Mouse (Mus musculus): ENCODE measurements around the gene Pusl1. TPM values are rescaled to one million over a fixed set of nuclear protein-coding genes. Genes with fewer than 3 reads are reported as not detected.
A peak's percentile ranks its signal among the peaks of the same experiment; 100 is the strongest.

Pusl1 gene
- polyA plus RNA-seq, 1 experiment from 2014 or later, result 12.4 TPM

DNA sequence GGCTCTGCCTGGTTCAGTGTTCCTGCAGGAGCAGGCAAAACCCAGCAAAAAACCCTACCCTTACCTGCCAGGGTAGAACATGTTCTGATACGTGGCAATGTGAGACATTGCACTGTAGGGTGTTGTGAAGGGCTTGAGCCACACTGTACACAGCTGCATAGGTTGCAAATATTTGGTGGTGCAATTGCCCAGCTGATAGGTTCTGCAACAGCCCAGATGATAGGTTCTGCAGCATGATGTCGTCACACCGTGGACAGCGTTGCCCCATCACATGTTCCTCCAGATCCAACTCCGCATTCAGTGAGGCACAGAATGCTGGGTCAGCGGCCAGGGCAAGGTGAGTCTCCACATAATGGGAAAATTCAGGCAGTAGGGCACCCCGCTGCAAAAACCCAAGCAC is 29.8 kb downstream of the Pusl1 start:
- H3K36me3 ChIP-seq (ENCODE audit: inconsistent target), result peaks cover 15% of the 10 kb centered on the region

DNA sequence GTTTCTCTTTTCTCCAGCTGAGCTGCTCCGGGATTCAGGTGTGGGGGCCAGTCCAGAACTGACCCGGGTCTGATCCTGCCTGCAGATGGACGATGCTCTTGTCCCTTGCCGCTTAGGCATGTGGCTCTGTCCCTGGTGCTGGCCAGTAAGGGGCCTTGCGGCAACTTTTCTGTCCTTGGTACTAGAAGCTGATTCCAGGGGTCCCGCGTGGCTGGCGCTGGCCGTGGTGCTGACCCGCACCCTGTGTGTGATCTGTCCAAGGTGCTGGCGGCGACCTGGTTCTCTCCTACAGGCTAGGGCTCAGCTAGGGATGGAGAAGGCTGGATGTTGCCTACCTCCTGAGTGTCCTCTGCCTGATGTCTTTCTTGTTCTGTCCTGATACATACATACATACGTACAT is 32.3 kb downstream of the Pusl1 start:
- Histone ChIP-seq H3K79me2 (ENCODE audit: inconsistent target) (no peaks in the 10 kb centered on the region), H3K27ac (no peak overlapping the region), H3K4me3 (ENCODE audit: inconsistent target) (no peak overlapping the region), H3K36me3 (ENCODE audit: inconsistent target) (peaks cover 9% of the 10 kb centered on the region; the same call in 1 of the 2 replicates)
- 71% methylated on average over 11 of the region's 13 CpGs for WGBS (ENCODE audit: missing documents)

More for the DNA sequence above, 29.8 kb downstream of the Pusl1 start:
- Histone ChIP-seq H3K79me2 (ENCODE audit: inconsistent target) (no peaks in the 10 kb centered on the region), H3K27ac (no peak overlapping the region), H3K4me3 (ENCODE audit: inconsistent target) (no peak overlapping the region)
- 71% methylated on average over 7 of the region's 7 CpGs for WGBS (ENCODE audit: missing documents)

DNA sequence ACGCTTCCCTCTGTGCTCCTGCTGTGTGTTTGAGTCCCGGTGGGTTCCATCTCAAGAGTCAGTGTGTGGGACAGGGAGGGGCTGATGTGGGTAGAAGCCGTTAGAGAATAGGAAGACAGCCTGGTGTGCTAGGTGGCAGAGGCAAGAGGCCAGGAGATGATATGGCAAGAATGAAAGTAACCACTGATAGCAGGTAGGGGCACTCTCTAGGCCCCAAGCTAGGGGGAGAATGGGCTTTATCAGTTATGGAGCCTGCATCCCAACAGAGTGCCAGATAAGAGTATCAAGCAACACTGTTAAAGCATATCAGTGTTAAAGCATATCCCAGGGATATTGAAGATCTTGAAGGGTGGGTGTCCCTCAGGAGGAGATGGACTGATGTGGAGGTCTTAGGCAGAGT is 34.7 kb downstream of the Pusl1 start:
- WGBS (ENCODE audit: missing documents), result 90% methylated on average over 3 of the region's 3 CpGs
- Histone ChIP-seq H3K79me2 (ENCODE audit: inconsistent target) (peaks cover 6% of the 10 kb centered on the region; the same call in 1 of the 2 replicates), H3K36me3 (ENCODE audit: inconsistent target) (peaks cover 9% of the 10 kb centered on the region; the same call in 1 of the 2 replicates), H3K27ac (no peak overlapping the region), H3K4me3 (ENCODE audit: inconsistent target) (no peak overlapping the region)

DNA sequence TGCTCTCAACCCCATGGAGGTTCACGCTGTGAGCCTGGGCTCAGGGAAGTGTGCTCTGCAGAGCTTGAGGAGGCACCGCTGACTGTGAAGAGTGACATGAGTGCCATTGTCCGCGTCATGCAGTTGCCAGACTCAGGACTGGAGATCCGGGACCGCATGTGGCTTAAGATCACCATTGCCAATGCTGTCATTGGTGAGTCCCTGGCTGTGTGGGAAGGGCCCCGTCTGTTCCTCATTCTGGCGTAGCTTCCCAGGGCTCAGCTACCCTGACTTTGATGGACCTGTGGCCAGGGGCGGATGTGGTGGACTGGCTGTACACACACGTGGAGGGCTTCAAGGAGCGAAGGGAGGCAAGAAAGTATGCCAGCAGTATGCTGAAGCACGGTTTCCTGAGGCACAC is 35.5 kb downstream of the Pusl1 start:
- 75% methylated on average over 11 of the region's 12 CpGs for WGBS (ENCODE audit: missing documents)
- no peak overlapping the region for H3K27ac ChIP-seq
- peaks cover 15% of the 10 kb centered on the region for H3K79me2 ChIP-seq (ENCODE audit: inconsistent target)
- no peak overlapping the region for H3K4me3 ChIP-seq (ENCODE audit: inconsistent target)
- peaks cover 9% of the 10 kb centered on the region; the same call in 1 of the 2 replicates for H3K36me3 ChIP-seq (ENCODE audit: inconsistent target)

DNA sequence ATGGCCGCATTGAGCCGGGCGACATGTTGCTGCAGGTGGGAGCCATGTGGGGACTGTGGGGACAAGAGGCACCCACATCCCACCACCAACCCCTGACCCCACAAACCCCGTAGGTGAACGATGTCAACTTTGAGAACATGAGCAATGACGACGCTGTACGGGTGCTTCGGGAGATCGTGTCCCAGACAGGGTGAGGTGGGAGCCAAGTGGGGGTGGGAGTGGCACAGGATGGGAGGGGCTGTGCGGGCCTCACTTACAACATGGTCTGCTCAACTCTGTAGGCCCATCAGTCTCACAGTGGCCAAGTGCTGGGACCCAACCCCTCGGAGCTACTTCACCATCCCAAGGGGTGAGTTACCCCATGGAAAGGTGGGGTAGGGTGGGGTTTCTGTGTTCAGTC is 36.6 kb downstream of the Pusl1 start:
- Histone ChIP-seq H3K79me2 (ENCODE audit: inconsistent target) (peaks cover 25% of the 10 kb centered on the region), H3K36me3 (ENCODE audit: inconsistent target) (peaks cover 9% of the 10 kb centered on the region; the same call in 1 of the 2 replicates), H3K27ac (no peak overlapping the region), H3K4me3 (ENCODE audit: inconsistent target) (no peak overlapping the region)
- WGBS (ENCODE audit: missing documents), result 93% methylated on average over 12 of the region's 12 CpGs

DNA sequence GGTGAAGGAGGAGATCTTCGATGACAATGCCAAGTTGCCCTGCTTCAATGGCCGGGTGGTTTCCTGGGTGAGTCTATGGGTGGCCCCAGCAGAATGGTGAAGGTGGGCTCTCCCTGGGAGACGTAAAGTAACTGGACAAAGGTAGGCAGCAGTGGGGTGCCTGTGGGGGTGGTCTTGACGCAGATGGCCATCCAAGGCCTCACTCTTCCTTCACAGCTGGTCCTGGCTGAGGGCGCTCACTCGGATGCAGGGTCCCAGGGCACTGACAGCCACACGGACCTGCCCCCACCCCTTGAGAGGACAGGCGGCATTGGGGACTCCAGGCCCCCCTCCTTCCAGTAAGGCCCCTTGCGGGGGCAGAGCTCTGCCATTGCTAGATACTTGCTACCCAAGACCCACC is 38.2 kb downstream of the Pusl1 start:
- peaks cover 9% of the 10 kb centered on the region; the same call in 1 of the 2 replicates for H3K36me3 ChIP-seq (ENCODE audit: inconsistent target)
- H3K27ac ChIP-seq, result no peak overlapping the region
- 93% methylated on average over 9 of the region's 9 CpGs for WGBS (ENCODE audit: missing documents)
- no peak overlapping the region for H3K4me3 ChIP-seq (ENCODE audit: inconsistent target)
- peaks cover 41% of the 10 kb centered on the region for H3K79me2 ChIP-seq (ENCODE audit: inconsistent target)

DNA sequence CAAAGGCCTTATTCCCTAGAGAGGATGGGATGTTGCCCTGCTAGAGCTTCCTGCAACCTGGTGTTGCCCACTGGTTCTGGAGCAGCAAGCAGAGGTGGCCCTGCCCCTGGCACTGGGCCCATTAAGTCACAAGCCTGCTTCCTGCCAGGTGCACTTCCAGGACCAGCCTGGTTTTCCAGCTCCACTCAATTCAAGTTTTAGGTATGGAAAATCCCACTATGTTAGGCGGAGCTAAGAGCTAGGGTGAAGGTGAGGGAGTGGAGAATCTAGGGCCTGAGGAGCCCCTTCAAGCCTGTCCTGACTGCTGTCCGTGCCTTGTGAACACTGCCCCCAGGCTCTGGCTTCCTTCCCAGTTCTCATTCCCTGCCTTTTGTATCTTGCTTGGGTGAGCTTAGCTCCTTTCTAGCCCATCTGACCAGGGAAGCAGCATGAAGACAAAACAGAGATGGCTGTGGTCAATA is 39.6 kb downstream of the Pusl1 start:
- H3K36me3 ChIP-seq (ENCODE audit: inconsistent target), result peaks cover 9% of the 10 kb centered on the region; the same call in 1 of the 2 replicates
- 95% methylated on average over 2 of the region's 2 CpGs for WGBS (ENCODE audit: missing documents)
- H3K4me3 ChIP-seq (ENCODE audit: inconsistent target), result no peak overlapping the region
- no peak overlapping the region for H3K27ac ChIP-seq
- peaks cover 47% of the 10 kb centered on the region for H3K79me2 ChIP-seq (ENCODE audit: inconsistent target)

DNA sequence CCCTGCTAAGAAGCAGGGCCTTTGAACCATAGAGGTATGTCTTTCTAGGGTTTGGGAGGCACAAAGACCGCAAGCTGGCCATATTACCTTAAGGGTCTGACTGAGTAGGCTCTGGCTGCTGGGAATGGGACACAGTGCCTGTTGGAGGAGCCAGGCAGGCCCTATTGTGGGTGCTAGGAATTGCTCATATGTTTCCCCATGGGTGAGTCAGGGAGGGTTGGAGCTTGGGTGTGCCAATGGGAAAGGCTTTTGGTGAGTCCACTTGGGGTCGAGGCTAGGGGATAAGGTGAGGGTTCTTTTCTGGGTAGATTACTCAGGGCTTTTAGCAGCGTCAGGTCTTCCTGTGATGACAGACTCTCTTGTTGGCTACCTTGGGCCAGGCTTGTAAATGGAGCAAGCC is 40.2 kb downstream of the Pusl1 start:
- peaks cover 47% of the 10 kb centered on the region for H3K79me2 ChIP-seq (ENCODE audit: inconsistent target)
- 83% methylated on average over 3 of the region's 3 CpGs for WGBS (ENCODE audit: missing documents)
- H3K27ac ChIP-seq, result no peak overlapping the region
- H3K4me3 ChIP-seq (ENCODE audit: inconsistent target), result no peak overlapping the region
- peaks cover 9% of the 10 kb centered on the region; the same call in 1 of the 2 replicates for H3K36me3 ChIP-seq (ENCODE audit: inconsistent target)

DNA sequence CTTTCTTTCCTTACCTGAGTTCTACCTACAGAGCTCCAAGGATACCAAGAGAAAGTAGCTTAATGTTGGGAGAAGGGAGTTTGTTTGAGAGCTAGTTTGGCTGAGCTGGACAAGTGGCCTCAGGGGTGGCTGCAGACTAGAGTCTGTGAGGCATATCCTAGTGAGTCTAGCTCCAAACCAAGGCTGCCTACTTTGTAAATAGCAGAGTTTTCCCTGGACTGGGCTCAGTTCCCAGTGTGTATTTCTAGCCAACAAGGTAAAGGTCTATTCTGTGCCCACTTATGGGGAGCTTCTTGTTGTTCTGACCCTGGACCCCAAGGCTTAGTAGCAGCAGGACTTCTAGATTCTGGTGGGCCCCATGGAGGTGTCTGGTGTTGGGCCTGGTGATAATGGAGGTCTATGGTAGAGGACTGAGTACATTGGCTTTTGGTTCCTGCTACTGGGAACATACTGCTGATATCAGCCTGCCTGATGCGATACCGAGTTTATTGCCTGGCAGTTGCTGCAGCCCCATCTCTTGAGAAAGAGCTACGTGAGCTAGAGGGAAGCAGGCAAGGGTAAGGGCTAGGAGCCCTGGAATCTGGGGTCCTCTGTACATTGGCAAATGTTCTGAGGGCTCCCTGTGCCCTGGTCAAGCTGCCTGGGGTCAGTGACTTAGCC is 41.7 kb downstream of the Pusl1 start:
- no peak overlapping the region for H3K4me3 ChIP-seq (ENCODE audit: inconsistent target)
- 97% methylated on average over 3 of the region's 3 CpGs for WGBS (ENCODE audit: missing documents)
- no peaks in the 10 kb centered on the region; the same call in 1 of the 2 replicates for H3K36me3 ChIP-seq (ENCODE audit: inconsistent target)
- H3K27ac ChIP-seq, result no peak overlapping the region
- H3K79me2 ChIP-seq (ENCODE audit: inconsistent target), result peaks cover 47% of the 10 kb centered on the region

DNA sequence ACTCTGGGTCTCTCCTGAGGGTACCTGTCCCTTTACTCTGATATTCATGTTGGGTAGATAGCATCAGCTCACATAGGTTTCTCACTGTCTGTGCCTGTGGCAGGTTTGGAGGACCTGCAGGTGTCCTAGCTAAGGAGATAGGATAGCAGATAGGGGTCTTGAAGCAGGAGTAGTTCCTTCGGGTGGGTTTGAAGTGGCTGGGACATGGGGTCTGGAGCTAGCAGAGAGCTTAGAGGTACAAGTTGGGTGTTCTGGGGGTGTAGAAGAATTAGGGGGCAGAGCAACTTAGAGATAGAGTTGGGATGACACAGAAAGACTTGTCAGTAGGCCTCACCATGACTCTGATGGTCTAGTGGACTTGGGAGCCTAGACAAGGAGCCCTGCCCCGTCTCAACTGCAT is 42.2 kb downstream of the Pusl1 start:
- 95% methylated on average over 2 of the region's 2 CpGs for WGBS (ENCODE audit: missing documents)
- peaks cover 47% of the 10 kb centered on the region for H3K79me2 ChIP-seq (ENCODE audit: inconsistent target)
- H3K4me3 ChIP-seq (ENCODE audit: inconsistent target), result no peak overlapping the region
- H3K27ac ChIP-seq, result no peak overlapping the region
- H3K36me3 ChIP-seq (ENCODE audit: inconsistent target), result no peaks in the 10 kb centered on the region

DNA sequence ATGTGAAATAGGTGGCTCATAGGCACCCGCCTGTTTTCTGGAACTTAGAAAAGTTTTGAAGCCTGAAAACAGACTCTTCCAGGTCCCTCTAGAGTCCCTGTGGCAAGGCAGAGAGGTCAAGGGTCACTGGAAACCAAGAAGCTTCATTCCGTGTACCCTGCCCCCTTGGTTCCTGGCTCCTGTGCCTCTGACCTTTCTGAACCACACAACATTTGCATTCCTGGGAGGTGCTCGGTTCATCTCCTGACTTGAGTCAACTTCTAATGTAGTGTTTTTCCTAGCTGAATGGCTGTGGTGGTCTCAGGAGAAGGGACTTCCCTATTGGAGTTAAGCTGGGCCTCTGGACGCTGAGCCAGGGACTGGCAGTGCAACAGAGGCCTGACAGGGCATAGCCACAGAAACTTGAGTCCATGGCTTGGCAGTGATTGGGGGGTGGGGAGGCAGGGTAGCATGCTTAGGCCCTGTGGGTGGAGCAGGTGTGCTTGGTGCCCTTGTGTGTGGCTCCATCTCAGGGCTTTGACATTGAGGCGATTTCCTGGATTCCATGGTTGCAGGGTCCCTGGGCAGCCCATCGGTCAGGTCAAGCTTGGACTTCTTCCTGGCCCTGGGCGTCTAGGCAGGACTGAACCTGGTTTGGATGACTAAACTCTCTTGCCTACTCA is 43.0 kb downstream of the Pusl1 start:
- peak overlapping the region; percentile 42 for H3K4me3 ChIP-seq (ENCODE audit: inconsistent target)
- H3K79me2 ChIP-seq (ENCODE audit: inconsistent target), result peaks cover 47% of the 10 kb centered on the region
- WGBS (ENCODE audit: missing documents), result 87% methylated on average over 7 of the region's 7 CpGs
- no peak overlapping the region for H3K27ac ChIP-seq
- no peaks in the 10 kb centered on the region for H3K36me3 ChIP-seq (ENCODE audit: inconsistent target)

DNA sequence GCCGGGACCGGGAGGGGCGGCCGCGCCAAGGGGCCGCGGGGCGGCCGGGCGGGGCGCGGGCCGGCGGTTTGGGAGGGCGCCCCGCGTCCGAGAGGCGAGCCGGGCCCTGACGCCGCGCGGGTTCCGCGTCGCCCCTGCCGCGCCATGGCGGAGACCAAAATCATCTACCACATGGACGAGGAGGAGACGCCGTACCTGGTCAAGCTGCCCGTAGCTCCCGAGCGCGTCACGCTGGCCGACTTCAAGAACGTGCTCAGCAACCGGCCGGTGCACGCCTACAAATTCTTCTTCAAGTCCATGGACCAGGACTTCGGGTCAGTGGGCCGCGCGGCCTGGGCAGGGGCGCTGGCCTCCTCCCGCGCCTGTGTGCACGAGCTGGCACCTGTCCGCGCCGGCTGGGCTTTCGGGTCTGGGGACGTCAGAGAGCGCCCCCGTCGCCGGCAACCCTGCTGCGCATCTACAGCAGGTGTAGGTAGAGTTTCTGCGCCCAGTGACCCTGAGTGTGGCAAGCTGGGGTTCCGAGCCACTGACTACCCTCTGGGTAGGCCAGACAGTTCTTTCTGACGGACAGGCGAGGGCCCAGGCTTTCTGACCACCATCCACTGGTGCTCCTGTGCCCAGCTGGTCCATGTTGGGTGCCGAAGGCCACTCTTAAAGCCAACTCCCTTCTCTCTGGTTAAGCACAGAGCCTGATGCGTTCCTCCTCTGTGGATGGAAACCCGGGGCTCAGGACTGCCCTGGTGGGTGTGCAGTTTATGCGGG is 43.8 kb downstream of the Pusl1 start:
- 2% methylated on average over 63 of the region's 69 CpGs for WGBS (ENCODE audit: missing documents)
- no peak overlapping the region for H3K27ac ChIP-seq
- H3K4me3 ChIP-seq (ENCODE audit: inconsistent target), result peak overlapping the region; percentile 42
- H3K36me3 ChIP-seq (ENCODE audit: inconsistent target), result no peaks in the 10 kb centered on the region
- H3K79me2 ChIP-seq (ENCODE audit: inconsistent target), result peaks cover 47% of the 10 kb centered on the region

DNA sequence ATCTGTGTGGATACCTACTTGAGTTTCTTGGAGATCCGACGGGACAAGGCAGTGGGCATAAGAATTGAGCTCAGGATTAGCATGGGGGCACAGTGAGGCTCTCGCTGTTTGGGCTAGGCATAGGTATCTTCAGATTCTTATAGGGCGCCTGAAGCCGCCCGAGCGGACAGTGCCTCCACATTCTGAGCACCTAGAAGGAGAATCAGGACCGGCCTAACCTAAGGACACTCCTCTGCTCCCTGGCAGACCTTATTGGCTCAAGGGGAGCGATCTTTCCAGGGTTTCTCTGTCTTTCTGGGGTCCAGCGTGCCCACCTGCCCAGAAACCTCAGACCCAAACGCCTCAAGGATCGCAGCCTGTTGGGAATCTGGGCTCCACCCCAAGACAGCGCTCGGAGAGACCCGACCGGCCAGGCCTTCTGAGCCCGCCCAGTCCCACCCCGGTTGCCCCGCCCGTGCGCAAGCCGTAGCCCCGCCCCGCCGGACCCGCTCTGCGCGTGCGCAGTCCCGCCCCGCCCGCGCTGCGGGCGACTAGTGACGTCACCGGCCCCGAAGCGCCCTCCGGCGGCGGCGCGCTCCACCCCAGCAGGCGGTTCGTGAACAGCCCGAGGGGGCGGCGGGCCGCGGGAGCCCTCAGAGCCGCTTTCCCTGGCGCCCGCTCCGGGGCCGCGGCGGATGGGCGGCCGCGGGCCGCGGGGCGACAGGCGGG is 44.6 kb downstream of the Pusl1 start, which contains the start of gene Dvl1:
TSS of gene Dvl1 (plus strand) at position 532 of the 708 bp plus-strand sequence.
- Histone ChIP-seq H3K79me2 (ENCODE audit: inconsistent target) (peaks cover 42% of the 10 kb centered on the region), H3K36me3 (ENCODE audit: inconsistent target) (no peaks in the 10 kb centered on the region), H3K4me3 (ENCODE audit: inconsistent target) (peak within 1 kb of the TSS; percentile 49), H3K27ac (peak within 1 kb of the TSS; percentile 34)
- 5% methylated on average over 47 of the region's 65 CpGs for WGBS (ENCODE audit: missing documents)

DNA sequence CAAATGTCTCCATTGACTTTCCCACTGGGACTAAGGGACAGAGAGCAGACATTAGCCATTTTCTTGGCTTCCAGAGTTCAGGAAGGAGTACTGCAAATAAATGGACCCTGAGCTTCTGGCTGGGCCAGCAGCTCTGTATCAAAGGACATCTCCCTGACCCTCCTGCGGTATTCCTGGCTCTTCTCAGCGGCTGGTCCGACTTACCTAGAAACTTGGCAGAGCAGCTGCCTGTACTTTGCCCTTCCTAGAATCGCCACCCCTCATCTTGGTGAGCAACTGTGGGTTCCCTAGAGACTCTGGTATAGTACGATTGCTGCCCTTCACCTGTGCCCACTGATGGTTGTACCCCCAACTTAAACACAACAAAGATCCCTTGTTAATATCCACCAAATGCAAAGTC is 48.4 kb downstream of the Pusl1 start:
- no peak overlapping the region for H3K27ac ChIP-seq
- H3K79me2 ChIP-seq (ENCODE audit: inconsistent target), result peaks cover 4% of the 10 kb centered on the region
- no peak overlapping the region for H3K4me3 ChIP-seq (ENCODE audit: inconsistent target)
- WGBS (ENCODE audit: missing documents), result 98% methylated on average over 5 of the region's 5 CpGs
- H3K36me3 ChIP-seq (ENCODE audit: inconsistent target), result no peaks in the 10 kb centered on the region

All from macrophage (primary cell).